Mouse (Mus musculus): ENCODE measurements around the gene Chd2.

DNA sequence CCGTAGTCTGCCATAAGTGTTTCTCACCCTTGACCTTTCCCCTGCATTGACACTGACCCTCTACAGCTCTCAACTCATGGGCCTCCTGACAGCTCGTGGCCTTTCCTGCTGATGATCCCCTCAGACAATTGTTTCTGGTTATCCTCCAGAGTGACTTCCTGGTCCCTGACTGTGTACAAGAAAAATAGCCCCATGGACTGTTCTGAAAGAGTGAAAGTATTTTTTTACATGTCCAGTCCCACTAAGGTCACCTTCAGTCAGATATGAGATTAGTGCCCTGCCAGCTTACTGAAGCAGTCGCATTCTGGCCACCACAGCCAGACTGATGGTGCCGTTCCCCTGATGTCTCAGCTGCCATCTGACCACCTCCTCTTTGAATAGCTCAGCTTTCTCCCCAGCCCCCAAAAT, 26.1 kb upstream of the Chd2 start:
- TF ChIP-seq CTCF (IDR thresholded peaks at IDR 0.05; ENCODE audit: extremely low read depth, insufficient read length, insufficient replicate concordance, low read depth, low read length) (no peak), POLR2A (IDR thresholded peaks at IDR 0.05; ENCODE audit: low read depth, low read length) (no peak)

Measured in small intestine, adult 2 months (tissue).